15 mouse cellular contexts compared by ENCODE assay signal in the genomic region with DNA sequence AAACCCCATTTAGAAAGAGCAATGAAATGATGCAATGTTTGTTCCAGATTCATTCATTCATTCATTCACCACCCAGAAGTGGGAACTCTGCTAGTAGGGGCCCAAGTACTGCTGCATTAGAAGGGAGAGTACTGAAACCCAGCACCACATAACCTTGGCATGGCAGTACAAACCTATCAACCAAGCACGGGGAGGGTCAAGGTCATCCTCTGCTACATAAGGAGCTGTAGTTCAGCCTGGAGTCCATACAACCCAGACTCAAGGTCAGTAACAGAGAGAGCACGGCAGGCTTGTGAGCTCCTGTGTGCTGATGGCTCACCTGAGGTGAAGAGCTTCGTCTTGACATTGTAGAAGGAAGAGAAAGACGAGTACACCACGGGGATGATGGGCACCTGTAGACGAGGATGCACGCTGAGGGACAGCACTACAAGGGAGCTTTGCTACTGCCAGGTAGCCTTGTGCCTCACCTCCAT. TPM values are rescaled to one million over a fixed set of nuclear protein-coding genes. Genes with fewer than 3 reads are reported as not detected.
DNase-seq lines count a peak whose midpoint lies in the region; ATAC-seq and TF ChIP-seq lines count a peak whose summit lies in the region.
"Had no signal": no experiment of that assay in that cellular context is flagged by ENCODE, and none has a peak within 500 bp of the region (broad histone marks: within the 10 kb centered on the region; RNA-seq: fewer than 3 reads in every experiment).

No protein-coding gene starts in this region.

- H3K27me3 ChIP-seq in kidney, embryonic 15.5 days, result no peaks in the 10 kb centered on the region
- H3K27me3 ChIP-seq in intestine, embryonic 14.5 days (replicated peaks; ENCODE audit: control insufficient read depth, insufficient read depth, low read length), result no peaks in the 10 kb centered on the region

- in situ Hi-C loops in ES-E14 (cut with MboI; ENCODE audit: low sequenced_read_pairs in 2 of 2, unreplicated experiment in 2 of 2), result no loop called here

- peaks cover 53% of the 10 kb centered on the region for H3K36me3 ChIP-seq in kidney, embryonic 15.5 days
- H3K36me3 ChIP-seq in ES-E14 (ENCODE audit: control insufficient read depth, insufficient read depth, low read length, poor library complexity, severe bottlenecking), result peaks cover 37% of the 10 kb centered on the region
- H3K36me3 ChIP-seq in intestine, embryonic 14.5 days (ENCODE audit: control insufficient read depth, insufficient read depth, low read length), result peaks cover 27% of the 10 kb centered on the region

- WGBS in kidney, embryonic 15.5 days, result 92% methylated on average over 7 of the region's 7 CpGs
- 80% methylated on average over 7 of the region's 7 CpGs for WGBS in intestine, embryonic 14.5 days

- H3K4me3 ChIP-seq in kidney, embryonic 15.5 days (replicated peaks), result no peak overlapping the region
- H3K4me3 ChIP-seq in ES-E14 (ENCODE audit: insufficient read depth in 1 of 2, low read depth in 1 of 2, low read length in 2 of 2, poor library complexity in 1 of 2, severe bottlenecking in 1 of 2), result no peak overlapping the region
- no peak overlapping the region for H3K4me3 ChIP-seq in intestine, embryonic 14.5 days (ENCODE audit: low read depth, low read length)
- H3K4me3 ChIP-seq: embryonic facial prominence, embryonic 10.5 days had no signal

- H3K27ac ChIP-seq in kidney, embryonic 15.5 days, result peak overlapping the region; percentile 82
- 0 out of 2 replicates have a peak overlapping the region, but pooled peaks have one; percentile 27 for H3K27ac ChIP-seq in ES-E14 (ENCODE audit: insufficient read depth, low read depth, low read length, poor library complexity, severe bottlenecking)
- H3K27ac ChIP-seq in intestine, embryonic 14.5 days (ENCODE audit: low read depth), result 0 out of 2 replicates have a peak overlapping the region, but pooled peaks have one; percentile 11
- H3K27ac ChIP-seq: embryonic facial prominence, embryonic 10.5 days; hindbrain, postnatal 0 days had no signal

- 0 out of 2 replicates have a peak, but pooled peaks have one; percentile 5 for ATAC-seq in kidney, embryonic 15.5 days (replicated peaks; ENCODE audit: low FRiP score)
- peak; percentile 8; the same call in 1 of the 2 replicates for ATAC-seq in intestine, embryonic 14.5 days (replicated peaks; ENCODE audit: low FRiP score, low TSS enrichment, low read depth)
- ATAC-seq: hindbrain, postnatal 0 days had no signal

- no peaks in the 10 kb centered on the region for H3K9me3 ChIP-seq in kidney, embryonic 15.5 days (replicated peaks)
- no peaks in the 10 kb centered on the region for H3K9me3 ChIP-seq in ES-E14 (ENCODE audit: control insufficient read depth, insufficient read depth, low read depth, low read length)
- H3K9me3 ChIP-seq in intestine, embryonic 14.5 days (ENCODE audit: control insufficient read depth, low read length), result no peaks in the 10 kb centered on the region
- H3K9me3 ChIP-seq: embryonic facial prominence, embryonic 10.5 days had no signal

- peaks cover 29% of the 10 kb centered on the region for H3K4me1 ChIP-seq in kidney, embryonic 15.5 days
- peaks cover 0 to 11% of the 10 kb centered on the region in 2 experiments; a peak in 1 of 4 replicates for H3K4me1 ChIP-seq in ES-E14 (ENCODE audit: control insufficient read depth in 2 of 2, insufficient read depth in 2 of 2, low read length in 2 of 2, poor library complexity in 1 of 2)
- H3K4me1 ChIP-seq in intestine, embryonic 14.5 days (replicated peaks; ENCODE audit: control insufficient read depth, insufficient read depth, low read length), result no peaks in the 10 kb centered on the region

- no peak overlapping the region for H3K4me2 ChIP-seq in kidney, embryonic 15.5 days
- no peak overlapping the region for H3K4me2 ChIP-seq in intestine, embryonic 14.5 days (ENCODE audit: low read length)

- no peak overlapping the region for H3K9ac ChIP-seq in kidney, embryonic 15.5 days
- no peak overlapping the region for H3K9ac ChIP-seq in ES-E14 (ENCODE audit: insufficient read depth, low read depth, low read length, poor library complexity, severe bottlenecking)
- no peak overlapping the region for H3K9ac ChIP-seq in intestine, embryonic 14.5 days (ENCODE audit: low read length)

- no peak for DNase-seq in kidney, postnatal 10 days
- DNase-seq in ES-E14 (ENCODE audit: low read depth, low spot score), result no peak
- no peak for DNase-seq in intestine, embryonic 14.5 days (ENCODE audit: low spot score)
- DNase-seq in lung, postnatal 14 days, result peak; percentile 50
- no peak for DNase-seq in layer of hippocampus, postnatal 36 days
- DNase-seq in layer of hippocampus, adult 11-12 months (ENCODE audit: low spot score), result no peak
- DNase-seq: right cerebral cortex, postnatal 14 days had no signal

TF ChIP-seq in ES-E14, 5 proteins besides CTCF, POLR2A, EP300 and RAD21:
- TF ChIP-seq ZC3H11A (IDR thresholded peaks at IDR 0.05; ENCODE audit: borderline replicate concordance, low read depth, low read length) (no peak), ZNF384 (IDR thresholded peaks at IDR 0.05; ENCODE audit: low read depth, low read length) (no peak), HCFC1 (IDR thresholded peaks at IDR 0.05; ENCODE audit: borderline replicate concordance, insufficient read depth, low read length) (no peak), MAFK (IDR thresholded peaks at IDR 0.05; ENCODE audit: insufficient read depth, low read depth, low read length) (no peak), CHD2 (IDR thresholded peaks at IDR 0.05; ENCODE audit: low read depth, low read length) (no peak)
TF ChIP-seq in ES-E14: peak in this region for 0.

RNA-seq across cellular contexts. Expression of a gene that starts 8.1 kb away (rescaled TPM):
- not detected in 2 replicates for polyA plus RNA-seq in kidney, embryonic 15.5 days (2015; fragmentation: Nextera tagmentation; extraction: Ambion mirVana)
- total RNA-seq in ES-E14 (2012; rRNA removed), result not detected in 2 replicates
- not detected in 2 replicates for polyA plus RNA-seq in intestine, embryonic 14.5 days (2014; fragmentation: Nextera tagmentation; extraction: Ambion mirVana)
- total RNA-seq in layer of hippocampus, postnatal 36 days (2021), result not detected
- total RNA-seq: adrenal gland, adult 8-10 months; granulocyte monocyte progenitor cell, adult 5-6 weeks; hindbrain, postnatal 0 days; left cerebral cortex, postnatal 36 days; megakaryocyte-erythroid progenitor cell, adult 5-6 weeks; monocyte, adult 5-6 weeks had no signal
- polyA plus RNA-seq: embryonic facial prominence, embryonic 10.5 days; hindbrain, postnatal 0 days had no signal

RNA-seq across cellular contexts. Expression of a gene that starts 9.7 kb away (rescaled TPM):
- 41.7 and 47.7 TPM in 2 replicates for polyA plus RNA-seq in kidney, embryonic 15.5 days (2015; fragmentation: Nextera tagmentation; extraction: Ambion mirVana)
- 60.4 and 88.2 TPM in 2 replicates for total RNA-seq in ES-E14 (2012; rRNA removed)
- polyA plus RNA-seq in intestine, embryonic 14.5 days (2014; fragmentation: Nextera tagmentation; extraction: Ambion mirVana), result 47.5 and 53.8 TPM in 2 replicates
- 1 to 10 TPM; 1.3 to 2.3 TPM for total RNA-seq in layer of hippocampus, postnatal 36 days (2021)

RNA-seq across cellular contexts. Expression of a gene that starts 14.7 kb away (rescaled TPM):
- 218 and 219 TPM in 2 replicates for polyA plus RNA-seq in kidney, embryonic 15.5 days (2015; fragmentation: Nextera tagmentation; extraction: Ambion mirVana)
- 104 and 156 TPM in 2 replicates for total RNA-seq in ES-E14 (2012; rRNA removed)
- polyA plus RNA-seq in intestine, embryonic 14.5 days (2014; fragmentation: Nextera tagmentation; extraction: Ambion mirVana), result 129 and 135 TPM in 2 replicates
- 10 to 100 TPM; 55.1 to 56.1 TPM for total RNA-seq in layer of hippocampus, postnatal 36 days (2021)
- total RNA-seq: monocyte, adult 5-6 weeks had no signal

RNA-seq across cellular contexts. Expression of a gene that starts 33.8 kb away (rescaled TPM):
- 32.9 and 33.1 TPM in 2 replicates for polyA plus RNA-seq in kidney, embryonic 15.5 days (2015; fragmentation: Nextera tagmentation; extraction: Ambion mirVana)
- 24.6 and 46.6 TPM in 2 replicates for total RNA-seq in ES-E14 (2012; rRNA removed)
- 39.7 and 41.3 TPM in 2 replicates for polyA plus RNA-seq in intestine, embryonic 14.5 days (2014; fragmentation: Nextera tagmentation; extraction: Ambion mirVana)
- 10 to 100 TPM; 73.2 to 77.5 TPM for total RNA-seq in layer of hippocampus, postnatal 36 days (2021)
- total RNA-seq: monocyte, adult 5-6 weeks had no signal

Comparison
In these comparisons a context has a peak if more than half of its experiments do, and no peak if none do; other contexts are left out.
1. H3K27ac ChIP-seq: peak in every context shown above with its lines; median percentile 82 in kidney, embryonic 15.5 days; 27 in ES-E14; 11 in intestine, embryonic 14.5 days.
2. RNA of a gene that starts 9.7 kb away (total RNA-seq): 60.4 to 88.2 TPM in ES-E14; 1.3 to 2.3 TPM in layer of hippocampus, postnatal 36 days; every median in the first group is over 10 times any median in the second.